Mouse (Mus musculus): ENCODE results near the gene F2r. TPM values are rescaled to one million over a fixed set of nuclear protein-coding genes. Genes with fewer than 3 reads are reported as not detected.
A peak's percentile ranks its signal among the peaks of the same experiment; 100 is the strongest.

Gene F2r
- polyA plus RNA-seq, 1 experiment from 2014 or later = 93.4 TPM

DNA sequence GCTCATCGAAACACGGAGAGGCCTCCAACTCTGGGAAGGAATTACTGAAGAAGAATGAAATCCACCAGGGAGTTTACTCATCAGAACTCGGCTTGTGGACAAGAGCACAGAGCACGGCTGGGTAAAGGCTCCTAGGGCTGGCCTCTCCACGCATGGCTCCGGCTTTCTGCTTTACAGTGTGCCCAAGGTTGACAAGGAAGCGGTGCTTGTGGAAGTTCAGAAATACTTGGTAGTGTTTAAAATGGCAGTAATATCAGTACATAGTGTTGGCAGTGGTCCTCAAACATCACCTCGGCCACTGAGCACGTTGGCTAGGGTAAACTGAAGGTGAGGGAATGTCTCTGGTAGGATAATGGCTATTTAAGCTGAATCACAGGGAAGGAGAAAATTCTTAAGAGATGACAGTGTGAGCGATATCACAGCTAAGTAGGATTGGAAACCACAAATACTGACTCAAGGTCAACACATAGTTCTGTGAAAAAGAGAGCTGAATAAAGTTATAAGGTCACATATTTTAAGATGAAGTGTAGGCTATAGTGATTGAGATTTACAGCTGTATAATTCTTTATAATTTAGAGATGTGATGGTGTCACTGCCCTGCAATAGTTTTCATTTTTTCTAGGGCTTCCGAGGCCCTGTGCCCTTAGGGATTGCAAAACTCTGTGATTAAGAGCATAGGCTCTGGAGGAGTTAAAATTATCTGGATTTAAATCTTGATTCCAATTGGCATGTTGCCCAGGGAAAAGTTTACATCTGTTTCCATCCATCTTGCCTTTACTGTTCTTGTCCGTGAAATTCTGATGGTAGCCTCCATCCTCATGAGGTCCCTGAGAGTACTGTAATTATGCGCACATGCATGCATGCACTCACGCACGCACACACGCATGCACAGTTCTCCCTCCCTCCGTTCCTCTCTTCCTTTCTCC, 23.0 kb upstream of the F2r start:
- H3K4me3 ChIP-seq = no peak overlapping the region
- H3K27me3 ChIP-seq (ENCODE audit: insufficient read depth, poor library complexity, severe bottlenecking) = no peaks in the 10 kb centered on the region
- DNase-seq (ENCODE audit: low spot score) = no peak
- H3K4me1 ChIP-seq (replicated peaks) = peaks cover 24% of the 10 kb centered on the region
- H3K36me3 ChIP-seq = peaks cover 44% of the 10 kb centered on the region
- H3K9me3 ChIP-seq = no peaks in the 10 kb centered on the region
- WGBS = 95% methylated on average over 17 of the region's 17 CpGs
- H3K27ac ChIP-seq = no peak overlapping the region

DNA sequence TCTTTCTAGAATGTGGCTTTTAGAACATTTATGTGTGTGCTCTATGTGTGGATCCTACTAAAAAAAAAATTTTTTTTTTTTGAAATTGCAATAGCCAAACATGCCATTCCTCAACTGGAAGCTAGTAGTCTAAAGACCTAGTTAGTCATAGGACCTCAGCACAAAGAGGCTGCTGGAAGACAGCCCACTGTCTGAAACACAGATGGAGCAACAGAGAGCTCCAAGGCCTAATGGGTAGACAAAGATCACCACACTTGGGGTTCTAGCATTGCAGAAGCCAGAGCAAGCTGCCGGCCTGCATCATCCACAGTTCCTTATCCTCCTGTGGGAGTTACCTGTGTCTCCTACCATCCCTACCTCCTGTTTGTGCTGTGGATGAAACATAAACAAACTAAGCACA, 22.1 kb upstream of the F2r start:
- H3K4me3 ChIP-seq = no peak overlapping the region
- H3K4me1 ChIP-seq (replicated peaks) = peaks cover 24% of the 10 kb centered on the region
- WGBS = 91% methylated on average over 1 of the region's 1 CpGs
- H3K36me3 ChIP-seq = peaks cover 36% of the 10 kb centered on the region
- H3K9me3 ChIP-seq = no peaks in the 10 kb centered on the region
- H3K27me3 ChIP-seq (ENCODE audit: insufficient read depth, poor library complexity, severe bottlenecking) = no peaks in the 10 kb centered on the region
- no peak overlapping the region for H3K27ac ChIP-seq
- no peak for DNase-seq (ENCODE audit: low spot score)

DNA sequence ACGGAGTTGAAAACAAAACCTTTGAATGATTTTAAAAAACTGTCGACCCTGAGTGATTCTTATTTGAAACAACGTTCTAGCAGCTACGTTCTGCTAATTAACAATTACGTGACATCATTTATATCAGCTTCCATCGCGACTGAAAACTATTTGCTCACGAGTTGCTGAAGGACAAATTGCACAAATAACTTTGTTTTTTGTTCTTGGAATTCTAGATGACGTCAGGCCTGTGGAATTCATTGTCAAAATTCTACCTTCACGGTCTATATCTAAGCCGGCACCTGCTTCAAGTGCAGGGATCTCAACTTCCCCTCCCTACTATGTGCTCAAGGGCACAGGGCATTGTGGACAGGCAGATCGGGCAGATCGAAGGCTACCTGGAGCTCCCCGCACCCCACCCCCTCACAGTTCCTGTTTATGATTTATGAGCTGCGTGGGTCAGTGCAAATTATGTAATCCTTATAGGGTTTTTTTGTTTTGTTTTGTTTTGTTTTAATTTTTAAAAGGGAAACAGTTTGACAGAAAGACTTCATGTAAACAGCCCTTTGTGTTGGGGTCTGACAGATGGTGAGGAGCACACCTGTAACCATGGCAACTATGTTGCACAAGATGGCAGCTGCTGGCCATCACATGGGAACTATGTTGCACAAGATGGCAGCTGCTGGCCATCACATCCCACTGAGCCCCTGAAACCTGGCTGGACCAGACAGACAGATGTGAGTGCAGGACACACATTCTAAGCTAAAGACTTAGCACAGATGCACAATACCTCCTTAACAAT, 21.2 kb upstream of the F2r start:
- Histone ChIP-seq H3K27me3 (ENCODE audit: insufficient read depth, poor library complexity, severe bottlenecking) (no peaks in the 10 kb centered on the region), H3K36me3 (peaks cover 33% of the 10 kb centered on the region; the same call in 1 of the 2 replicates), H3K27ac (peak overlapping the region; percentile 62), H3K4me1 (replicated peaks) (peaks cover 24% of the 10 kb centered on the region), H3K9me3 (no peaks in the 10 kb centered on the region), H3K4me3 (no peak overlapping the region)
- 82% methylated on average over 15 of the region's 15 CpGs for WGBS
- peak; percentile 41 for DNase-seq (ENCODE audit: low spot score)

GRCm38 (mm10) chr13:95638894-95639293, 20.6 kb upstream of the F2r start:
- Histone ChIP-seq H3K9me3 (no peaks in the 10 kb centered on the region), H3K4me3 (no peak overlapping the region), H3K27me3 (ENCODE audit: insufficient read depth, poor library complexity, severe bottlenecking) (no peaks in the 10 kb centered on the region), H3K4me1 (replicated peaks) (peaks cover 20% of the 10 kb centered on the region), H3K27ac (peak overlapping the region; percentile 62), H3K36me3 (peaks cover 28% of the 10 kb centered on the region; the same call in 1 of the 2 replicates)
- no peak for DNase-seq (ENCODE audit: low spot score)
- WGBS = 47% methylated on average over 5 of the region's 5 CpGs

- Histone ChIP-seq H3K9me3 (no peaks in the 10 kb centered on the region), H3K27me3 (ENCODE audit: insufficient read depth, poor library complexity, severe bottlenecking) (no peaks in the 10 kb centered on the region), H3K36me3 (peaks cover 24% of the 10 kb centered on the region; the same call in 1 of the 2 replicates), H3K4me3 (no peak overlapping the region), H3K4me1 (replicated peaks) (peaks cover 20% of the 10 kb centered on the region), H3K27ac (peak overlapping the region; percentile 62; the same call in 1 of the 2 replicates)
- 89% methylated on average over 10 of the region's 10 CpGs for WGBS
- DNase-seq (ENCODE audit: low spot score) = no peak
These were observed 19.4 kb upstream of the F2r start for GRCm38 (mm10) chr13:95637737-95638136.

DNA sequence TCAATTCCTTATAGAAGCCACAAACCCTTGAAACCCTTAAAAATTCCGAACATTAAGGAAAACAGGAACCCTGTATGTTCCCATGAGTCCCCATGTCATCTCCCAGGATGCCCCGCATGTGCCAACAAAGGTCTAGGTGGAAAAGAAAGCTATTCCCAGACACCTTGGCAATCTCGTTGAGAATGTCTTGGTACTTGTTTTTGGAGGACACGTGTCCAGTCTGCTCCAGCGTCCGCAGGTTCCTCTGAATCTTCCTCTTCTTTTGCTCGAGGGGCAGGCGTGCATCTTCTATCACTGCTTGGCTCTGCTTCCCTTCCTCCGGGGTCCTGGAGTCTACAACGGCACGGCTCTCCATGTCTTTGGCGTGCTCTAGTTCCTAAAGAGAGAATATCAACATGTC, 17.0 kb upstream of the F2r start:
- DNase-seq (ENCODE audit: low spot score) = no peak
- WGBS = 93% methylated on average over 12 of the region's 12 CpGs
- Histone ChIP-seq H3K27ac (no peak overlapping the region), H3K36me3 (peaks cover 29% of the 10 kb centered on the region), H3K4me1 (replicated peaks) (peaks cover 20% of the 10 kb centered on the region), H3K27me3 (ENCODE audit: insufficient read depth, poor library complexity, severe bottlenecking) (no peaks in the 10 kb centered on the region), H3K4me3 (no peak overlapping the region), H3K9me3 (no peaks in the 10 kb centered on the region)

GRCm38 (mm10) chr13:95634451-95634850, 16.2 kb upstream of the F2r start:
- Histone ChIP-seq H3K27me3 (ENCODE audit: insufficient read depth, poor library complexity, severe bottlenecking) (no peaks in the 10 kb centered on the region), H3K27ac (no peak overlapping the region), H3K9me3 (no peaks in the 10 kb centered on the region), H3K36me3 (peaks cover 38% of the 10 kb centered on the region), H3K4me1 (replicated peaks) (peaks cover 15% of the 10 kb centered on the region), H3K4me3 (no peak overlapping the region)
- no peak for DNase-seq (ENCODE audit: low spot score)
- WGBS = 79% methylated on average over 2 of the region's 2 CpGs

- Histone ChIP-seq H3K27ac (no peak overlapping the region), H3K4me1 (replicated peaks) (peaks cover 4% of the 10 kb centered on the region), H3K4me3 (no peak overlapping the region), H3K36me3 (peaks cover 48% of the 10 kb centered on the region), H3K9me3 (no peaks in the 10 kb centered on the region), H3K27me3 (ENCODE audit: insufficient read depth, poor library complexity, severe bottlenecking) (no peaks in the 10 kb centered on the region)
- DNase-seq (ENCODE audit: low spot score) = no peak
- WGBS = 69% methylated on average over 2 of the region's 2 CpGs
These were observed 15.1 kb upstream of the F2r start for GRCm38 (mm10) chr13:95633384-95633783.

GRCm38 (mm10) chr13:95632144-95632543, 13.9 kb upstream of the F2r start:
- peaks cover 55% of the 10 kb centered on the region for H3K36me3 ChIP-seq
- DNase-seq (ENCODE audit: low spot score) = no peak
- H3K9me3 ChIP-seq = no peaks in the 10 kb centered on the region
- no peak overlapping the region for H3K27ac ChIP-seq
- no peak overlapping the region for H3K4me3 ChIP-seq
- no peaks in the 10 kb centered on the region for H3K4me1 ChIP-seq (replicated peaks)
- no peaks in the 10 kb centered on the region for H3K27me3 ChIP-seq (ENCODE audit: insufficient read depth, poor library complexity, severe bottlenecking)
- WGBS = 92% methylated on average over 6 of the region's 6 CpGs

DNA sequence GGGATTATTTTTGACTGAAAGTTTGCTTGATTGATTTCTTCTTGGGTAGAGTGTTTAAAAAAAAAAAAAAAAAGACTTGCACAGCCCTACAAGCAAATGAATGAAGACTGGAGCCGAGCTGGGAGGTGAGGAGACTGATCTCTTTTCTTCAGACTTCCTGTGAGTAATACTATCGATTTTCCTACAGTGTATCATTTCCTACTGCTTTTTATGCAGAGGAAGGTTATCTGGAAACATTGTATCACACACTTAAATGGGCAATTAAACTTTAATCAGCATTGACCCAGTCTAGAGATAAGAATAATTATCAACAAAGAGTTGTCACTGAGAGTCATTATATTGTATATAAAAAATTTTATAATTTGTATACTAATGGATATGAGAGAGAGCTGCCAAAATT, 12.5 kb upstream of the F2r start:
- WGBS = 82% methylated on average over 2 of the region's 2 CpGs
- Histone ChIP-seq H3K9me3 (no peaks in the 10 kb centered on the region), H3K36me3 (peaks cover 51% of the 10 kb centered on the region), H3K4me1 (replicated peaks) (no peaks in the 10 kb centered on the region), H3K27ac (no peak overlapping the region), H3K4me3 (no peak overlapping the region), H3K27me3 (ENCODE audit: insufficient read depth, poor library complexity, severe bottlenecking) (no peaks in the 10 kb centered on the region)
- DNase-seq (ENCODE audit: low spot score) = no peak

DNA sequence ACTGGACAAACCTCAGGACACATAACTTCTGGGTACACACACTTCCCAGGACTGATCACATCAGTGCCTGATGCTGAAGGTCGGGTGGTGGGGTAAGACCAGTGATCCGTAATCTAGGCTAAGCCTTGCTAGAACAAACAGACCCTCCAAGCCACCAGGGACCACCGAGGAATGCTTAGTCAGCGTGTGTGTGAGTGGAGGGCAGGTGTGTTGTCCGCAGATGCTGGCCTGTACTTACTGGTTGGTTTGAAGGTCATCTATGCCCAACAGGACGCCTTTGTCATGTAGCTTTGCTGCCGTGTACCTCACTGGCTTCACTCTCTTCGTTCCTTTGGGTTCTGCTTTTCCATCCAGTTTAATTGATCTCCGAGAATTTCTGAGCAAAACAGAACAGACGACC, 11.5 kb upstream of the F2r start:
- Histone ChIP-seq H3K27ac (no peak overlapping the region), H3K4me3 (no peak overlapping the region), H3K27me3 (ENCODE audit: insufficient read depth, poor library complexity, severe bottlenecking) (no peaks in the 10 kb centered on the region), H3K36me3 (peaks cover 45% of the 10 kb centered on the region), H3K9me3 (no peaks in the 10 kb centered on the region), H3K4me1 (replicated peaks) (no peaks in the 10 kb centered on the region)
- DNase-seq (ENCODE audit: low spot score) = no peak
- WGBS = 87% methylated on average over 10 of the region's 10 CpGs

- Histone ChIP-seq H3K36me3 (peaks cover 33% of the 10 kb centered on the region), H3K27ac (no peak overlapping the region), H3K9me3 (no peaks in the 10 kb centered on the region), H3K4me3 (no peak overlapping the region), H3K27me3 (ENCODE audit: insufficient read depth, poor library complexity, severe bottlenecking) (no peaks in the 10 kb centered on the region), H3K4me1 (replicated peaks) (peaks cover 9% of the 10 kb centered on the region)
- WGBS = 67% methylated on average over 7 of the region's 7 CpGs
- DNase-seq (ENCODE audit: low spot score) = no peak
These were observed 8.4 kb upstream of the F2r start for GRCm38 (mm10) chr13:95626696-95627095.

DNA sequence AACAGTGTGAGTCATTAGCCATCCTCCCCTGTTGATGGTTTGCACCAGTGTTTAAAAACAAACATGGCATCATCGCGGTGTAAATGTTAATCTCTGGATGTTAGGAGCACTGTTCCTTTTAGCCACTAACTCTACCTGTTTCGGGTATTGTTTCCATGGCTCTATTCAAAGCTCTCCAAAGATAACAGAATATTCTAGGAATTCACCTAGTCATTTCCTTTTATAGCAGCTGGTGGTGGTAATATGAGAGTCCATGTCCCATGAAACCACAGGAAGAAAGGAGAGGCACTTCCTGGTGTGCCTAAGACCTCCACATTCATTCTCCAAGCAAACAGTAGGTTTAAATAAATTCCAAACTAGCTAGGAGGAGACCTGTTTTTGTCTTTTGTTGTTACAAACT, 4.8 kb upstream of the F2r start:
- Histone ChIP-seq H3K27ac (no peak overlapping the region), H3K4me1 (replicated peaks) (peaks cover 20% of the 10 kb centered on the region), H3K27me3 (ENCODE audit: insufficient read depth, poor library complexity, severe bottlenecking) (no peaks in the 10 kb centered on the region), H3K9me3 (no peaks in the 10 kb centered on the region), H3K36me3 (peaks cover 6% of the 10 kb centered on the region), H3K4me3 (no peak overlapping the region)
- DNase-seq (ENCODE audit: low spot score) = no peak
- 70% methylated on average over 3 of the region's 3 CpGs for WGBS

Data from hindbrain, embryonic 10.5 days (tissue).